Mouse (Mus musculus) embryonic facial prominence, embryonic 13.5 days (tissue): ENCODE measurements around the gene Xpot. TPM values are rescaled to one million over a fixed set of nuclear protein-coding genes. Genes with fewer than 3 reads are reported as not detected.

Experiments used
- ATAC-seq: fragments of 200-750 bp; cut with Nextera tagmentation; 2 replicates; pipeline ENCODE4 v1.8.0; 2017; ENCODE audit warnings: low read depth; ENCODE audit not compliant: insufficient number of reproducible peaks, insufficient read depth, low FRiP score, low TSS enrichment
- H3K27ac ChIP-seq: fragments of 300-500 bp; sonication (generic); 2 replicates; pipeline ENCODE4 v1.5.1; 2015; ENCODE audit warnings: moderate library complexity, mild to moderate bottlenecking, inconsistent platforms
- H3K27me3 ChIP-seq: fragments of 300-500 bp; sonication (generic); 2 replicates; pipeline ENCODE4 v1.6.1; 2015; ENCODE audit warnings: mild to moderate bottlenecking, inconsistent platforms
- H3K36me3 ChIP-seq: fragments of 300-500 bp; sonication (generic); 2 replicates; pipeline ENCODE4 v1.6.1; 2015; ENCODE audit warnings: mild to moderate bottlenecking, inconsistent platforms
- H3K4me1 ChIP-seq: fragments of 300-500 bp; sonication (generic); 2 replicates; pipeline ENCODE4 v1.6.1; 2015; ENCODE audit warnings: inconsistent platforms
- H3K4me2 ChIP-seq: fragments of 300-500 bp; sonication (generic); 2 replicates; pipeline ENCODE4 v1.6.1; 2015; ENCODE audit warnings: moderate library complexity, mild to moderate bottlenecking, inconsistent platforms
- H3K4me3 ChIP-seq: fragments of 300-500 bp; sonication (generic); 2 replicates; pipeline ENCODE4 v1.5.1; 2015; ENCODE audit warnings: mild to moderate bottlenecking, inconsistent platforms
- H3K9ac ChIP-seq: fragments of 300-500 bp; sonication (generic); 2 replicates; pipeline ENCODE4 v1.6.1; 2015; ENCODE audit warnings: mild to moderate bottlenecking, inconsistent platforms
- H3K9me3 ChIP-seq: fragments of 300-500 bp; sonication (generic); 2 replicates; pipeline ENCODE4 v1.6.1; 2016; ENCODE audit warnings: inconsistent platforms
- WGBS: fragments of 180-500 bp; shearing (Covaris S2); methylation state at CpG from one replicate; pipeline ENCODE4 v1.1.7; 2015; ENCODE audit warnings: mixed read lengths; 5-methylcytosine and 5-hydroxymethylcytosine counted together
- polyA plus RNA-seq: library from polyadenylated mRNA; unstranded; fragments of >200 nt; fragmentation: Nextera tagmentation; extraction: Ambion mirVana; gene quantifications from 2 replicates; pipeline ENCODE4 v1.2.1, GENCODE M21; 2015

Gene Xpot
- 48.1 and 61.6 TPM in 2 replicates for polyA plus RNA-seq

DNA sequence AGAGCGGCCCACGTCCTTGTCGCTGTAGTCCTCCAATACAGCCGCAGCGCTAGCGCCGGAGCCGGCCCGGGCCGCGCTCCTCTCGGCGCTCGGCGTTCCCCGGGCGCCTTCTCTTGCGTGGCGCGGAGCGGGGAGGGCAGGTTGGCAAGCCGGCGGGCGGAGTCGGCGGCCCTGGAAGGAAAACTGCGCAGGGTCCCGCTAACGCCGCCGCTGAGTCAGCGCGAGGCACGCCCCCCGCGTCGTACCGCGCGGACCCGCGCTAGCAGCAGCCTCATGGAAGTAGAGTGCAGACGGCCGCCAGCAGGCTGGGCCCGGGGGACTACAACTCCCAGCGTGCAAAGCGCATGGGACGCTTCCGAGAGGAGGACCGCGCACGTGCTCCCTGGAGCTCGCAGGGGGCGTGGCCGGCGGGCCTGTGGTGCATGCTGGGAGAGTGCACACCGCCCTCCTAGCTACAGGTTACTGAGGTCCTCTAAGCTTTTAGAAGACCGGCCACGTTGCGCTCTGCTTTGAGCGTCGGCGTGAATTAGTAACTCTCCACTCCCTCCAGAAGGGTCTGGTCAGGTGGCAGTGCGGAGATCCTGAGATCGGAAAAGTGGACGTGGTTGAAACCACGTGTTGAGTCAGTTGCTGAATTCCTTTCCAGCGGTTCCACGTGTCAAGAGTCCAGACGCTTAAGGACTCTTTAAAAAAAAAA is at the start of gene Xpot:
TSS of gene Xpot (minus strand) at position 147 of the 697 bp plus-strand sequence.
- WGBS, result under 1% methylated on average over 70 of the region's 70 CpGs
- Histone ChIP-seq H3K27ac (peak within 1 kb of the TSS; percentile 96), H3K27me3 (no peaks in the 10 kb centered on the region), H3K4me2 (peak within 1 kb of the TSS; percentile 77), H3K36me3 (peaks cover 13% of the 10 kb centered on the region), H3K4me1 (peaks cover 8% of the 10 kb centered on the region), H3K9ac (peak within 1 kb of the TSS; percentile 94), H3K9me3 (no peaks in the 10 kb centered on the region), H3K4me3 (peak within 1 kb of the TSS; percentile 88)
- ATAC-seq, result peak; percentile 100

DNA sequence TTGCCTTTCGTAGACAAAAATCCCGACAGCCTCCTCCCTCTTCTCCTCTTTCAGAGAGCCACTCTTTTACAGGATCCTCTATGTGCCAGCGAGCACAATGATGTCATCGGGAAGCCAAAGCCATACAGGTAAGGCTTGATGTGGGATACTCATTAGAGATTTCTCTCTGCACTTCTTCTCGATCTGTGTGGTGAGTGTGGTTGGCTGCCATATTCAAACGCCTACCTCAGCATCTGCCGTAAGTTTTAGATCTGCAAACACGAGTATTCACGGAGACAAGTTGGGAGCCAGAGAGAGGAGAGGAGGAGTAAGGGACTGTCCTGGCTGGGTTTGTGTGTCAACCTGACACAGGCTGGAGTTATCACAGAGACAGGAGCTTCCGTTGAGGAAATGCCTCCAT is 43.0 kb upstream of the Xpot start:
- Histone ChIP-seq H3K27ac (no peak overlapping the region), H3K4me1 (no peaks in the 10 kb centered on the region), H3K9ac (no peak overlapping the region), H3K36me3 (no peaks in the 10 kb centered on the region), H3K4me2 (no peak overlapping the region), H3K4me3 (no peak overlapping the region), H3K9me3 (no peaks in the 10 kb centered on the region), H3K27me3 (no peaks in the 10 kb centered on the region)
- WGBS, result 72% methylated on average over 10 of the region's 10 CpGs
- no peak for ATAC-seq

DNA sequence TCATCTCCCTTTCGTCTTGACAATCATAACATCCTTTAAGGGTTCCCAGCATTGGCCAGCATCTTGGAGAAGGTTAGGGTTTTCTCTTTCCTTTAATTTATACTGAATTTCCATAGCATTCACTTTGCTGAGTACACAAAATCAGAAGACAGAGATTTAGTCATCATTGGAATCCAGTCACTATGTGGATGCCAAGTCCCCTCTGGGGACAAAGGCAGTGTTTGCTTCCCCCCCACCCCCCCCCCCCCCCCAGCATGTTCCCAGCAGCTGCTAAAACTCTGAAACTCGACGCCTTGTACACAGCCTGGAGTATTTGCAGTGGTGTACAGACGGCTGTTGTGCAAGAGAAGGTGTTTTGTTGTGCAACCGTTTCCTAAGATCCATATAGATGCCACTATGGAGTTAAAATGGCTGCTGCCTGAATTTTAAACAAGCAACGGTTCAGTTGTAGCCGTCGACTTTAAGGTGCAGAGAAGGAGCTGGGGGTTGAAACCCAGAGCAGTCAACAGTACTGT is 39.6 kb upstream of the Xpot start:
- 57% methylated on average over 8 of the region's 8 CpGs for WGBS
- Histone ChIP-seq H3K27ac (no peak overlapping the region), H3K4me3 (no peak overlapping the region), H3K36me3 (no peaks in the 10 kb centered on the region), H3K27me3 (no peaks in the 10 kb centered on the region), H3K9ac (no peak overlapping the region), H3K9me3 (no peaks in the 10 kb centered on the region), H3K4me2 (no peak overlapping the region), H3K4me1 (peaks cover 6% of the 10 kb centered on the region; the same call in 1 of the 2 replicates)
- ATAC-seq, result no peak

DNA sequence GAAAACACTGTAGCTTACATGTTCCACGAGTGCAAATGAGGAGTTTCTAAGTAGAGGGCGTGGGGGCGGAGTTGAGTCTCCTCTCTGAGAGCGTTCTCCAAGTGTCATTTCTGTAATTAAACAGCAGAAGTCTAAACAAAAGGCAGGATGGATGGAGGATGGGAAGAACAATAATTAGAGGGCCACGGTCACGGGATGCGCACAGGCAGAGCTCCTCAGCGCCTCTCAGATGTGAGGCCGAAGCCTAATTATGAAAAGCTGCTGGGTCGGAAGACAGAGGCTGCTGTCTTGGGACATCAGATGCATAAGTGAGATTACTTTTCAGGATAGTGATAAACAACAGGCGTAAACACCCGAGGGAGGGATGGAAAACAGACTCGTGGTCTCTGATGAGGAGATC is 37.5 kb upstream of the Xpot start:
- Histone ChIP-seq H3K36me3 (no peaks in the 10 kb centered on the region), H3K27me3 (no peaks in the 10 kb centered on the region), H3K27ac (0 out of 2 replicates have a peak overlapping the region, but pooled peaks have one; percentile 5), H3K4me2 (no peak overlapping the region; the same call in 1 of the 2 replicates), H3K9ac (peak overlapping the region; percentile 27; the same call in 1 of the 2 replicates), H3K9me3 (no peaks in the 10 kb centered on the region), H3K4me1 (peaks cover 6% of the 10 kb centered on the region; the same call in 1 of the 2 replicates), H3K4me3 (no peak overlapping the region)
- no peak for ATAC-seq
- WGBS, result 49% methylated on average over 13 of the region's 13 CpGs

DNA sequence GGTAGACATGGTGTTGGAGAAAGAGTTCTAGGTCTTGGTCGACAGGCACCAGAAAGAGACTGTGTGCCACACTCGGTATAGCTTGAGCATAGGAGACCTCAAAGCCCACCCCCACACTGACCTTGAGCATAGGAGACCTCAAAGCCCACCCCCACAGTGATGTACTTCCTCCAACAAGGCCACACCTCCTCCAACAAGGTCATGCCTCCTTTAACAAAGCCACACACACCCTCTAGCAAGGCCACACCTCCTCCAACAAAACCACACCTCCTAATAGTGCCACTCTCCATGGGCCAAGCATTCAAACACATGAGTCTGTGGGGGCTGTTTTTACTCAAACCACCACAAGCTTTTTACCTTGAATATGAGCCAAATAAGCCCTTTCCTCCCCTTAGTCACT is 36.6 kb upstream of the Xpot start:
- H3K4me3 ChIP-seq, result no peak overlapping the region
- peaks cover 6% of the 10 kb centered on the region; the same call in 1 of the 2 replicates for H3K4me1 ChIP-seq
- no peaks in the 10 kb centered on the region for H3K9me3 ChIP-seq
- WGBS, result 93% methylated on average over 2 of the region's 2 CpGs
- no peak overlapping the region for H3K9ac ChIP-seq
- no peak overlapping the region for H3K4me2 ChIP-seq
- ATAC-seq, result no peak
- no peaks in the 10 kb centered on the region for H3K27me3 ChIP-seq
- no peak overlapping the region for H3K27ac ChIP-seq
- H3K36me3 ChIP-seq, result no peaks in the 10 kb centered on the region

DNA sequence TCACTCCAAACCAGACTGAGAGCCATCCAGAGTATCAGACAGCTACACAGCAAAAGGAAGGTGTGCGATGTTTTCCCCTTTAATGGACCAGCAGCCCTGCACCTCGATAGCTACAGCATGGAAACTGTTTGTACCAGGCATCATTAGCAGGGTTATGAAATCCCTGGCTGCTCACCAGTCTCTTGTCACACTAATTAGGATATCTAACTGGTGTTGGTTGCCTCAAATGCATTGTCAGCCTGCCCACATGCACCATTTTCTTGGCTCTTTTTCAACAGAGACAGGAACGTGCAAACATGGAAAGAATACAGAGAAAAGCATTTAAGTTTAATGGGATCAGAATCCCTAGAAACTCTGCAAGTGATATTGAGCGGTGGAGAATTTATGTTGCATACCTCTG is 29.8 kb upstream of the Xpot start:
- no peak overlapping the region for H3K4me2 ChIP-seq
- no peaks in the 10 kb centered on the region for H3K9me3 ChIP-seq
- no peak overlapping the region for H3K9ac ChIP-seq
- H3K4me3 ChIP-seq, result no peak overlapping the region
- no peaks in the 10 kb centered on the region for H3K4me1 ChIP-seq
- H3K36me3 ChIP-seq, result no peaks in the 10 kb centered on the region
- no peak overlapping the region for H3K27ac ChIP-seq
- 84% methylated on average over 4 of the region's 4 CpGs for WGBS
- H3K27me3 ChIP-seq, result no peaks in the 10 kb centered on the region
- ATAC-seq, result no peak

DNA sequence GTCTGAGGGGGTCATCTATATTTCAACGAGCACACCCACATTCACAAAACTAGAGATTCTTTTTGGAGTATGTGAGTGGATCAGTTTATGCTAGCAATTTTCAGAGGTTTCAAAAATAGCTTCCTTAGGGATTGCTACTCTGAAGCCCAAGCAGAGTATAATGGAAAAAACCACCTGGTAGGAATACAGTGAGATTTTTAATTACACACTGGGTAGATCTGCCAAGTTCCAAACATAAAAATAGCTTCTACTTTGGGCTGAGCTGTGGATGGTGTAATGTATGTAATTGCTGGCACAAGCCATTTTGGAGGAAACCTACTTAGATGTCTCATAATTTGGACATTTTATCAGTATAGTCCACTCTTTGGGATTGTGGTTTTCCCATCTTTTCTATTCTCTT is 26.9 kb upstream of the Xpot start:
- H3K9me3 ChIP-seq, result no peaks in the 10 kb centered on the region
- ATAC-seq, result no peak
- H3K36me3 ChIP-seq, result no peaks in the 10 kb centered on the region
- no peak overlapping the region for H3K4me2 ChIP-seq
- no peaks in the 10 kb centered on the region for H3K27me3 ChIP-seq
- 85% methylated on average over 1 of the region's 1 CpGs for WGBS
- H3K9ac ChIP-seq, result no peak overlapping the region
- no peaks in the 10 kb centered on the region for H3K4me1 ChIP-seq
- H3K4me3 ChIP-seq, result no peak overlapping the region
- no peak overlapping the region for H3K27ac ChIP-seq

DNA sequence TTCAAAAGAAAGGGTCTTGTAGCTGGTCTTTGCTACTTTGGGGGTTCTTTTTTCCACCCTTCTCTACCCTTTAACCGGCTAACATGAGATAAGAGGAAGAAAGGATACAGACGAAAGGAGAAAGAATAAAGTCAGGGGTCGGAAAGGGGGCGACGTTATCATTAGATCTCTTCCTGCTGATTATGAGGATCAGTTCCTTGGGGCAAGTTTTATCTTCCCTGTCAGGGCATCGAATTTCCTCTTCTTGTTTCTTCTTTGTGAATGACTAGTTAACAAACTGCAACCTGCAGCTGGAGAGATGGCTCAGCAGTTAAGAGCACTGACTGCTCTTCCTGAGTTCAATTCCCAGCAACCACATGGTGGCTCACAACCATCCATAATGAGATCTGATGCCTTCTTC is 20.2 kb upstream of the Xpot start:
- no peak overlapping the region for H3K27ac ChIP-seq
- no peak overlapping the region for H3K4me2 ChIP-seq
- 46% methylated on average over 6 of the region's 6 CpGs for WGBS

DNA sequence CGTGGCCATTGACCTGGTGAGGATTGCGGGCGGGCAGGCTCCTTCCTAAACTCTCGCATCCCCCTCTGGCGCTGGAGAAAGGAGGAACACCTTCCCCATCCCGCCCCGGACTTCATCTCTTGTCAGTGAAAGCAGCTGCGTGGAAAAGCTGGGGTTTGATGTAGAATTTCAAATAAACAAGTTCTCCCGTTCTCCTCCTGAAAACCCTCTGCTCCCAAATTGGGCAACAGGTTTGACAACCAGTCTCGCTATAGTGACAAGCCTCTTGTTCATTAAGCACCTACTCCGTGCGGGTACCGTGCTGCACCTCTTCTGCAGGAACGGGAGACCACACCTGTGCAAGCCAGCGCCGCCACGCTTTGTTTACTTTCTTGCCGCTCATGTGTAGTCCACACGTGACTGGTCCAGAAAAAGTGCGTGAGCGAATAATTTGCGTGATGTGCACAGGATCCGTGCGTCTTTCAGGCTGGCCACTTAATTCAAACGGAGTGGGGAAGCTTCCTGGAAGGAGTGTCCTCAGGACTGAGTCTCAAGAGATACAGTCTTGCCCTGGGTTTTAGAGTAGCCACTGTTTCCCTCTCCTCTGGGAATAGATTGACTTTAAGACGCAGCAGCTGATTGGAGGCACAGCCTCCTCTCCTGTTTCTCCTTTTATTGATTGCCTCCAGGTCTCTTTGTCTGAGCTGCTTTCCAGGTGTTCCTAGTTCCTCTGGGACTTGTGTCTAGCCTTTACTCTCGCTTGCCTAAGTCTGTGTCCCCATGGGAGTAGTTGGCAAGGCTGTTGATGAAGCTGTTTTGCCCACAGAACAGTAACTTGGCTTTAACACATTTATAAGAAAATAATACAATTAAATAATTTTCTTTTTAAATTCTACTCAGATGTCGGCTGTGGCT is 16.2 kb upstream of the Xpot start:
- H3K27ac ChIP-seq, result peak overlapping the region; percentile 7; the same call in 1 of the 2 replicates

More for the DNA sequence above, 20.2 kb upstream of the Xpot start:
- Histone ChIP-seq H3K9me3 (no peaks in the 10 kb centered on the region), H3K27me3 (peaks cover 27% of the 10 kb centered on the region), H3K36me3 (no peaks in the 10 kb centered on the region), H3K4me1 (peaks cover 13% of the 10 kb centered on the region), H3K4me3 (no peak overlapping the region), H3K9ac (no peak overlapping the region)
- no peak for ATAC-seq

DNA sequence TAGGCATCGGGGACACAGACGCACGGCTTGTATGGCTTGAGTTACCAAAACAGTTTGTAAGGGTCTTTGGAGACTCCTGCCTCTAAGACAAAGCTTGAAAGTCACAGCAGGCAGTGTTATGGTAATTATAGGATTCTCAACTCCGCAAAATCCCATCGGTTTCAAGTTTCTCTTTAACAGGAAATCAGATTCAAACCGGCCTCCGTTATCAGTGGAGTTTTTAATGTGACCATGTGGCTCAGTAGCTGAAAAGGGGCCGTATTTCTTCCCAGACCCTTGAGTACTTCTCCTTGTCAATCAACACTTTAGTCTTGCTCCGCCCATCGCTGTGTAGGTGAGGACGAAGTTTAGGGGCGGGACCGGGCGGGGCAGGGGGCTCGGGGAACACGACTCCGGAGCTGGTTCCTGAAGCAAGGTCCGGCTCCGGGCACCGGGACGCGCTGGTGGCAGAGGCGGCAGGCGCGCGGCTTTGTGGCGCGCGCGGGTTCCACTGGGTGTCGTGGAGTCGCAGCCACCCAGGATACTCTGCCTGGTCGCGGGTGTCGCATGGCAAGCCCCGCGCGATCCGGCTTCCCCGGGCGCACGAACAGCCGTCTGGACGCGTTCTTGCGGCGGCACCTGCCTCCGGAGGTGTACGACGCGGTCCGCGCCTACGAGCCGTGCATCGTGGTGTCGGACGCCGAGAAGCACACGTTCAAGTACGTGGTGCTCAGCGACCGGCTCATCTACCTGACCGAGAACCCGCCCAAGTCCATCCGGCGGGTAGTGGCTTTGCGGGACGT is 15.3 kb upstream of the Xpot start, which contains the start of gene D930020B18Rik:
TSS of gene D930020B18Rik (plus strand) at position 317 of the 782 bp plus-strand sequence.
- under 1% methylated on average over 69 of the region's 69 CpGs for WGBS
- ATAC-seq, result no peak; the same call in 1 of the 2 replicates
- Histone ChIP-seq H3K27ac (peak within 1 kb of the TSS; percentile 7; the same call in 1 of the 2 replicates), H3K4me1 (peaks cover 18% of the 10 kb centered on the region), H3K36me3 (no peaks in the 10 kb centered on the region), H3K4me3 (peak within 1 kb of the TSS; percentile 59), H3K27me3 (peaks cover 32% of the 10 kb centered on the region), H3K9ac (peak within 1 kb of the TSS; percentile 72), H3K9me3 (no peaks in the 10 kb centered on the region), H3K4me2 (peak within 1 kb of the TSS; percentile 98)

More for the DNA sequence above, 16.2 kb upstream of the Xpot start:
- Histone ChIP-seq H3K9ac (peak overlapping the region; percentile 72), H3K4me2 (peak overlapping the region; percentile 98), H3K4me1 (peaks cover 18% of the 10 kb centered on the region), H3K27me3 (peaks cover 32% of the 10 kb centered on the region), H3K36me3 (no peaks in the 10 kb centered on the region), H3K4me3 (peak overlapping the region; percentile 59), H3K9me3 (no peaks in the 10 kb centered on the region)
- WGBS, result 3% methylated on average over 28 of the region's 28 CpGs
- ATAC-seq, result 0 out of 2 replicates have a peak, but pooled peaks have one; percentile 29

DNA sequence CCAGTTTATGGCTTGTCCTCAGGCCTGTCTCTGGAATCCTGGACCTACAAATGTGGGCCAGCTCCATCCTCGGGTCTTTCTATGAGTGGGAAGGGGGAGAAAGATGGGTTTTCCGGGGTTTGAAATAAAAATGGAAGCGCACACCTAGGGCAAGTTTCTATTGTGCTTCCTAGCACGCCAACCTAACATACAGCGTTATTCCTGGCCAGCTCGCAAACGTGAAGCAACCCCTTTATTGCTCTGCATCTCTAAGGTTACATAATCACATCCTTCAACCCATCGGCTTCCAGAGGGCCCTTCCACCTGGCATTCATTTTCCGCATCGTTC is 14.8 kb upstream of the Xpot start:
- H3K4me3 ChIP-seq, result peak overlapping the region; percentile 59
- peak overlapping the region; percentile 72 for H3K9ac ChIP-seq
- WGBS, result 5% methylated on average over 10 of the region's 10 CpGs
- H3K27ac ChIP-seq, result no peak overlapping the region
- H3K9me3 ChIP-seq, result no peaks in the 10 kb centered on the region
- H3K4me1 ChIP-seq, result peaks cover 18% of the 10 kb centered on the region
- H3K4me2 ChIP-seq, result peak overlapping the region; percentile 98
- no peak for ATAC-seq
- peaks cover 32% of the 10 kb centered on the region for H3K27me3 ChIP-seq
- no peaks in the 10 kb centered on the region for H3K36me3 ChIP-seq
